Mouse (Mus musculus) stomach, embryonic 16.5 days (tissue): Measurements from ENCODE around the gene Elmo2. TPM values are rescaled to one million over a fixed set of nuclear protein-coding genes. Genes with fewer than 3 reads are reported as not detected.

ENCODE experiments used
- ATAC-seq: fragments of 200-750 bp; cut with Nextera tagmentation; 2 replicates; pipeline ENCODE4 v1.8.0; 2017; ENCODE audit warnings: moderate number of reproducible peaks, moderate TSS enrichment; ENCODE audit not compliant: insufficient read depth, low FRiP score
- H3K27ac ChIP-seq: fragments of 300-500 bp; sonication (generic); 2 replicates; pipeline ENCODE4 v1.5.1; 2014; ENCODE audit warnings: low read length
- H3K27me3 ChIP-seq: fragments of 300-500 bp; sonication (generic); 2 replicates; pipeline ENCODE4 v1.6.1; 2014; ENCODE audit warnings: low read length, control low read depth, mixed read lengths; ENCODE audit not compliant: control insufficient read depth, insufficient read depth
- H3K36me3 ChIP-seq: fragments of 300-500 bp; sonication (generic); 2 replicates; pipeline ENCODE4 v1.6.1; 2014; ENCODE audit warnings: low read length; ENCODE audit not compliant: control insufficient read depth, insufficient read depth
- H3K4me1 ChIP-seq: fragments of 300-500 bp; sonication (generic); 2 replicates; pipeline ENCODE4 v1.6.1; 2014; ENCODE audit warnings: low read length, control low read depth, mixed read lengths; ENCODE audit not compliant: control insufficient read depth, insufficient read depth
- H3K4me2 ChIP-seq: fragments of 300-500 bp; sonication (generic); 2 replicates; pipeline ENCODE4 v1.6.1; 2014; ENCODE audit warnings: low read depth, low read length, mixed read lengths
- H3K4me3 ChIP-seq: fragments of 300-500 bp; sonication (generic); replicated peaks from 2 replicates; pipeline ENCODE4 v1.5.1; 2014; ENCODE audit warnings: mild to moderate bottlenecking, low read length
- H3K9ac ChIP-seq: fragments of 300-500 bp; sonication (generic); 2 replicates; pipeline ENCODE4 v1.6.1; 2014; ENCODE audit warnings: low read length
- H3K9me3 ChIP-seq: fragments of 300-500 bp; sonication (generic); replicated peaks from 2 replicates; pipeline ENCODE4 v1.6.1; 2016; ENCODE audit warnings: low read length, control low read depth; ENCODE audit not compliant: control insufficient read depth
- WGBS: fragments of 180-500 bp; shearing (Covaris S2); extraction: QIAGEN DNeasy Blood & Tissue Kit; methylation state at CpG from one replicate; pipeline ENCODE4 v1.1.7; 2014; 5-methylcytosine and 5-hydroxymethylcytosine counted together
- polyA plus RNA-seq: library from polyadenylated mRNA; unstranded; fragments of >200 nt; fragmentation: Nextera tagmentation; extraction: Ambion mirVana; gene quantifications from 2 replicates; pipeline ENCODE4 v1.2.1, GENCODE M21; 2015

The Elmo2 gene
- polyA plus RNA-seq, 1 experiment from 2014 or later: 56.0 TPM

DNA sequence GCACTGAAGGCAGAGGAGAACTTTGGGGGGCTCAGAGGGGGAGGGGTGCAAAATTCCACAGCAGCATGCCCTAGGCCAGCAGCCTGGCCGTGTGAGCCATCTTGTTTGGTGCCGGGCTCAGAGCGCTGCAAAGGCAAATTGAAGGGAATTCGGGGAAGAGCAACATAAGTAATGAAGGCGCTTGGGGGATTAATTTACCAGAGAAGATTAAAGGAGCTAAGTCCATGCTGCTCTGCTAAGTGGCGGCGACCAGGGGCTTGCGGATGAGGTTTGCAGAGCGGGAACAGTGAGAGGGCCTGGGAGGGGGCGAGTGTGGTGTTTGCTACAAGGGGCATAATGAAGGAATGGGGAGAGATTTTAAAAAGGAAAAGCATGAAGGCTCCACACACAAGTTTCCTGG, 46.9 kb downstream of the Elmo2 start:
- no peaks in the 10 kb centered on the region for H3K9me3 ChIP-seq

GRCm38 (mm10) chr2:165277188-165277740, 49.0 kb downstream of the Elmo2 start:
- Histone ChIP-seq H3K36me3 (0 out of 2 replicates have a peak, but pooled peaks cover 6% of the 10 kb centered on the region), H3K27me3 (no peaks in the 10 kb centered on the region), H3K9ac (no peak overlapping the region), H3K4me2 (no peak overlapping the region), H3K4me1 (peaks cover 11% of the 10 kb centered on the region), H3K9me3 (no peaks in the 10 kb centered on the region), H3K4me3 (no peak overlapping the region), H3K27ac (no peak overlapping the region)
- 91% methylated on average over 5 of the region's 5 CpGs for WGBS
- no peak for ATAC-seq

More for the DNA sequence above, 46.9 kb downstream of the Elmo2 start:
- H3K36me3 ChIP-seq: 0 out of 2 replicates have a peak, but pooled peaks cover 6% of the 10 kb centered on the region
- peaks cover 13% of the 10 kb centered on the region for H3K4me1 ChIP-seq
- H3K27ac ChIP-seq: no peak overlapping the region
- no peak overlapping the region for H3K4me2 ChIP-seq
- H3K4me3 ChIP-seq: no peak overlapping the region
- no peaks in the 10 kb centered on the region for H3K27me3 ChIP-seq
- no peak for ATAC-seq
- WGBS: 65% methylated on average over 10 of the region's 10 CpGs
- H3K9ac ChIP-seq: no peak overlapping the region

DNA sequence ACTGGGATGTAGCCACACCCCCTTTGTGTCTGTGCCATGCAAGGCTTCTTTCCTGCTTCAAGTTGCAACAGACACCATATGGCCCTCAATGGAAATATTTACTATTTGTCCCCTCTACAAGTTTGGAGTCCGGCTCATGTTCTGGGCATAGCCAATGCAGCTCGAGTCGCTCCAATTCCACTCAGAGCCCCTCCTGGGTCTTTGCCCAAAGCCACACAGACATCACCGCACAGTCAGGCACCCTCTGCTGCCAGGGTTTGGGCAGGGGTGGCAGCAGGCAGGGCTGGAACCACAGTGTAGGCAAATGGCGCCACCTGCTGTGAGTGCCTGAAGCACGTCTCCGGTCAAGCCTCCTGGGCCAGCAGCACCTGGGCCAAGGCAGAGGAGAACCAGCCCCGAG, 50.5 kb downstream of the Elmo2 start:
- peak; percentile 65 for ATAC-seq
- H3K27me3 ChIP-seq: no peaks in the 10 kb centered on the region
- H3K4me2 ChIP-seq: no peak overlapping the region
- WGBS: 18% methylated on average over 8 of the region's 8 CpGs
- no peaks in the 10 kb centered on the region for H3K9me3 ChIP-seq
- H3K9ac ChIP-seq: no peak overlapping the region
- 0 out of 2 replicates have a peak, but pooled peaks cover 3% of the 10 kb centered on the region for H3K4me1 ChIP-seq
- no peak overlapping the region for H3K27ac ChIP-seq
- H3K4me3 ChIP-seq: no peak overlapping the region
- 0 out of 2 replicates have a peak, but pooled peaks cover 5% of the 10 kb centered on the region for H3K36me3 ChIP-seq

GRCm38 (mm10) chr2:165275124-165275640, 51.1 kb downstream of the Elmo2 start:
- WGBS: 53% methylated on average over 8 of the region's 8 CpGs
- Histone ChIP-seq H3K27ac (no peak overlapping the region), H3K9me3 (no peaks in the 10 kb centered on the region), H3K9ac (no peak overlapping the region), H3K4me3 (no peak overlapping the region), H3K36me3 (no peaks in the 10 kb centered on the region), H3K4me2 (no peak overlapping the region), H3K27me3 (no peaks in the 10 kb centered on the region), H3K4me1 (0 out of 2 replicates have a peak, but pooled peaks cover 3% of the 10 kb centered on the region)
- peak; percentile 39; the same call in 1 of the 2 replicates for ATAC-seq

- Histone ChIP-seq H3K4me1 (0 out of 2 replicates have a peak, but pooled peaks cover 3% of the 10 kb centered on the region), H3K27me3 (no peaks in the 10 kb centered on the region), H3K4me3 (no peak overlapping the region), H3K9ac (no peak overlapping the region), H3K9me3 (no peaks in the 10 kb centered on the region), H3K4me2 (no peak overlapping the region), H3K36me3 (no peaks in the 10 kb centered on the region), H3K27ac (no peak overlapping the region)
- no peak for ATAC-seq
- 49% methylated on average over 4 of the region's 4 CpGs for WGBS
Observed at GRCm38 (mm10) chr2:165273589-165273988, 52.7 kb downstream of the Elmo2 start.

DNA sequence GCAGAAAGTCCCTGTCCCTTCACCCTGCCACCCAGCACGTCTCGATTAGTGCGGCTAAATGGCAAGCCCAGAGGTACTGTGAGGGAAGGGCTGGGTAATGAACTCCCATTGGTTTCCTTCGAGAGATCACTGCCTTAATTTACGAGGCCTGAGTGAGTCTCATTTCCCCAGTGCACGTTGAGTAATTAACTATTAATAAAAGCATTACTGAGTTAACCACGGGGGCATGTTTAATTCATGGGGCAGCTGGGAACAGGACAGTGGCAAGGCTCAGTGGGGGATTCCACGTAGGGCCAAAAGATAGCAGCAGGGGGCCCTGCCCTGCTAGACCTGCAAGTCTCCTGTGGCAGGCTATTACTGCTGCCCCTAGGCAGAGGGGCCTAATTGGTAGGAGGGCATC, 55.0 kb downstream of the Elmo2 start:
- no peak for ATAC-seq
- H3K27ac ChIP-seq: no peak overlapping the region
- H3K4me3 ChIP-seq: no peak overlapping the region
- WGBS: 22% methylated on average over 8 of the region's 8 CpGs
- H3K36me3 ChIP-seq: no peaks in the 10 kb centered on the region
- no peaks in the 10 kb centered on the region for H3K27me3 ChIP-seq
- no peak overlapping the region for H3K4me2 ChIP-seq
- no peak overlapping the region for H3K9ac ChIP-seq
- H3K4me1 ChIP-seq: 0 out of 2 replicates have a peak, but pooled peaks cover 3% of the 10 kb centered on the region
- no peaks in the 10 kb centered on the region for H3K9me3 ChIP-seq

DNA sequence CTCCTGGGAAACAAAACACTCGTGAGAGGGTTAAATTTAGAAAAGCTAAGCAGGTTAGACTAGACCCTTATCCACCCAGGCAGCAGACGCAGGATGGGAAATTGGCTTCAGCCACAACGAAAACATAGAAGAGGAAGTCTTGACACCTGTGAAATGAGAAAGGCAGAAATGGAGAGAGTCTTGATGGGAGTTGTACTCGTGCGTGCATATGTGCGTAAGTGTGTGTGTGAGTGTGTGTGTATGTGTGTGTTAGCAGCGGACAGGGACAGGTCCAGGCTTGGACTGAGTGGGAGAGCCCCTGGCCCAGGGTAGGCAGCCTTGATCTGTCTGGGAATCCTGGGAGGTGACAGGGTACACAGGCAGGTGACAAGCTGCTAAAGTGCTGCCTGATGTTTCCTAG, 55.4 kb downstream of the Elmo2 start:
- no peak overlapping the region for H3K9ac ChIP-seq
- H3K9me3 ChIP-seq: no peaks in the 10 kb centered on the region
- no peaks in the 10 kb centered on the region for H3K27me3 ChIP-seq
- no peak for ATAC-seq
- H3K4me3 ChIP-seq: no peak overlapping the region
- H3K4me2 ChIP-seq: no peak overlapping the region
- no peak overlapping the region for H3K27ac ChIP-seq
- 42% methylated on average over 7 of the region's 7 CpGs for WGBS
- H3K4me1 ChIP-seq: 0 out of 2 replicates have a peak, but pooled peaks cover 3% of the 10 kb centered on the region
- no peaks in the 10 kb centered on the region for H3K36me3 ChIP-seq

DNA sequence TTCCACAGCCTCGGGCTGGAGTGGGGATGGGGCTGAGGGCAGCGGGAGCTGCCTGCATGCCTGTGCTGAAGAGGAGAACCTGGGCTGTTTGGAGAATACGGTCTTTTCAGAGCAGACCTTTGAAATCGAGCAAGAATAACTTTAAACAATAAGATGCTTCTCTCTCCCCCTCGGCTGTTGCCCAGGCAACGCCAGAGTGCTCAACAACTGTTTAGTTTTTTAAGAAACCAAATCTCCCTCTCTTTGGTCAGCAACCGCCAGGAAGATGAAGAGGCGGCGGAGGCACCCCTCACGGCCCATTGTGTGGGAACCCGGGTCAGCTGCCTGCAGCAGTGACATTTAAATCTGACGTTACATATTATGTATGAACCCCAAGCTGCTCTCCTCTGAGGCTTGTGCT, 59.5 kb downstream of the Elmo2 start:
- Histone ChIP-seq H3K27me3 (no peaks in the 10 kb centered on the region), H3K4me2 (no peak overlapping the region), H3K4me1 (no peaks in the 10 kb centered on the region), H3K4me3 (no peak overlapping the region), H3K27ac (no peak overlapping the region), H3K9me3 (no peaks in the 10 kb centered on the region), H3K36me3 (no peaks in the 10 kb centered on the region), H3K9ac (no peak overlapping the region)
- ATAC-seq: no peak
- WGBS: 16% methylated on average over 12 of the region's 12 CpGs

- Histone ChIP-seq H3K9me3 (no peaks in the 10 kb centered on the region), H3K36me3 (no peaks in the 10 kb centered on the region), H3K9ac (no peak overlapping the region), H3K4me1 (no peaks in the 10 kb centered on the region), H3K4me2 (no peak overlapping the region), H3K27ac (no peak overlapping the region), H3K27me3 (no peaks in the 10 kb centered on the region), H3K4me3 (no peak overlapping the region)
- ATAC-seq: no peak
- WGBS: 55% methylated on average over 7 of the region's 7 CpGs
Observed at GRCm38 (mm10) chr2:165263861-165264260, 62.4 kb downstream of the Elmo2 start.
